Mouse (Mus musculus): ENCODE measurements around the gene Mical2.

The Mical2 gene

DNA sequence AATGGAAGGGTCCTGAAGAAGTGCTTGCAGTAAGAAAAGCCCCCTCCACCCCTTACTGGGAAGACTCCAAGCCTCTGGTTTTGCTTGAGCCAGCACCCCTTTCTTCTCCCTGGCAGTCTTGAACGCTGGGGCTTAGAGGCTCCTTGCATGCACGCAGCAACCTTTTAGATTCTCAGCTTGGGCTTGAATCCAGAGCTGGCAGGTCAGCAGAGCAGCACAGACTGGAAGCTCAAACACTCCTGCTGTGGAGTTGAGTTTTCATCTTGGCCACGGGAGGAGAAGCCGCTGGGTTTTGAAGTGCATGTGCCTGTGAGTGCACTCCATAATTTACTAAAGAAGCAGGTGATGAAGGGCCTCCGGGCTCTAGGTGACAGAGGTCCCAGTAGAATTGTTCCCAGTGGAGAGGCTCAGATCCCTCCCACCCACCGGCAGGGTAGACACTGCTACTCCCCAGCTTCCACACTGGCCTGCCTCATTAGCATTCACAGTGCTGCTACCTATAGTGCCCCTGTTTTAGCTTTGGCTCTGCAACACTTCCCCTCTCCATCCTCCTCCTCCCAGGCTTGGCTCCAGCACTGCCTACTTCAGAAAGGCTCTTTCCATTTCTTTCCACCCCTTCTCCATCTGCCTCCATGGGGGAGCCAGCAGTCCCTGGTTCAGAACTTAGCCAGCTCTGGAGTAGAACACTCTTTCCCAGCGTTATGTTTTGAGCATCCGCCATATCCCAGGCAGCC lies 15.7 kb downstream of the Mical2 start:
- peak; percentile 61 to 85 for DNase-seq (ENCODE audit: low spot score in 2 of 2)

DNA sequence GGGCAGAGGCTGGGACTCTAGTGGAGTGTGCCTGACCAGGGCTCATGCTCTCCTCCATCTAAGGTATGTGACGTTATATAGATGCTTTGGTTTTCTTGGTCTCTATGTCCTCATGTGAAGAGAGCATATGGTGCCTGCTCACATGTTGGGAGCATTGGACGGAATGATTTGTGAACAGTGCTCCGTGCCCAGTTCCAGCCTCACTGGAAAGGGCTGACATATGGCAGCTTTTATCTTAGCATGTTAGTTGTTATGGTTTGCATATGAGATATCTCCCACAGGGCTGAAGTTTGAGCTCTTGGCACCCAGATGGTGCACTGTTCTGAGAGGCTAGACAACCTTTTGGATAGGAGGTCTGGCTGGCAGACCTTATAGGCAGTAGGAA lies 16.3 kb downstream of the Mical2 start:
- no peak for DNase-seq (ENCODE audit: low spot score in 2 of 2)

DNA sequence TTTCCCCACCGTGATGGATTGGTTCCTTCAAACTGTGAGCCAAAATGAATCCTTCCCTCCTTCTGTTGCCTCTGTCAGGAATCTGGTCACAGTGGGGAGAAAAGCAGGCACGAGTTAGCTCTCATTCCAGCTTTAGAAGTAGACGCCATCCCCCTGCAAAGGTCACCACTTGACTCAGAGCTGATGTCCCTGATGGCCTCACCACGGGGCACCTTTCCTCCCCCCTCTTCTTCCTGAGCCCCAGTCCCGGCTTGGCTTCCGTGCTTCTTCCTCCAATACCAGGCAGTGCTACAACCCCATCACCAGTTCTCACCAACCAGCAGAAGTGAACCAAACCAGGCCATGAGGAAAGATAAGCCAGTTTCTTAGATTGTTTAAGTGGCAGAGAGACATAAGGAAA lies 16.9 kb downstream of the Mical2 start:
- DNase-seq (ENCODE audit: low spot score in 2 of 2): no peak

DNA sequence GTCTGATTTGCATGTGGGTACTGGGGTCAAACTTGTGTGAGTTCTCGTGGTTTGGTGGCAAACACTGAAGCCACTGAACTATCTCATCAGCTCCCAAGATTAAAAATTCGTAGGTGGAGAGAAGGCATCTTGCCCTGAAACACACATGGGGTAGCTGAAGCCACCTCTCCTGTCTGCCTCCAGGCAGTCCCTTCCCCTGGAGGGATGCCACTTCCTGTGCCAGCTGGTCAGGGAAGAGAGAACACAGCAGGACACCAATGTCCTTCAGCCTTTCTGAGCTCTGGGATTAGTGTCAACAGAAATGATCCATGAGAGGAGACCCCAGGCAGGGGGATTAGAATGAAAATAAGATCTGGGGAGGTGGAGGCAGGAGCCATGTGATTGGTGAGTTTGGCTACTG lies 18.4 kb downstream of the Mical2 start:
- no peak for DNase-seq (ENCODE audit: low spot score in 2 of 2)

DNA sequence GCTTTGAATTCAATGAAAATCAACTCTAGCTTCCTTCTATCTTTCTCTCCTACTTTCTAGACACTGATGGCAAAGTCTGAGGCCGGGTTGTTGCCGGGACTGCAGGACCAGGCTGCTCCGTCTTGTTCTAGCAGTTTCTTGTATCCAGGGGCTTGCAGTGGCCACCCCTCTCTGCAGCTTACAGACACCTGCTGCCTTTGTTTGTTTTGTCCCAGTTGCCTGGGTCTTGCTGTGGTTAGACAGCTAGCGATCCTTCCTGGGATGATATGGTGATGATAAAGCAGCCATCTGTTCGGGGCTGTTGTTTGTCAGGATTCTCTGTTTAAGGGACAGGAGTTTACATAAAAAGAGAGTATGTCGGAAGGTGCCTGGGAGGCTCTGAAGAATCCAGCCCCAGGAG lies 19.0 kb downstream of the Mical2 start:
- no peak for DNase-seq (ENCODE audit: low spot score in 2 of 2)

DNA sequence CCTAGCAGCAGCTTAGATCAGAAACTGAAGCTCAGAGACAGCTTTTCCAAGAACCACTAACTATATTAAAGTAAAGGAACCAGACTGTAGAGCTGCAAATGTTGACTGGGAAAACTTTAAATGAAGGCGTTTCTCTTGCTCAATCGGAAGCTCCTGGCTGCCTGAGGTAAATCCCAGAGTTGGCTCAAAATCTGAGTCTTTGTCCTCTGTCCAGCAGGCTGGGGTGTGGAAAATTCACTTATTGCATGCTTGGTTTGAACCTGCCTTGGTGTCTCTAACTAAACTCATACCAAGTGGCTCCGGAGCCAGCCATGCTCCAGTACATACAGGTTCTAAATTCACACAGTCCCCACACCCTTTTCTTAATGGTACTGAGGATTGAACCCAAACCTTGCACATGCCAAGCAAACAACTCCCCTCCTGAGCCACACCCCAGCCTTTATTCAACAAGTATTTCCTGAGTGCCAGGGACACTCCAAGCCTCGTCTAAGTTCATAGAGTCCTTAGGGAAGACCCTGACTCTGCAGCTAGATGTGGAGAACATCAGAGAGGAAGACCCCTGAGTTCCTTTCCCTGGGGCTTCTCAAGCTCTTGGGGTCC lies 20.3 kb downstream of the Mical2 start:
- no peak for DNase-seq (ENCODE audit: low spot score in 2 of 2)

DNA sequence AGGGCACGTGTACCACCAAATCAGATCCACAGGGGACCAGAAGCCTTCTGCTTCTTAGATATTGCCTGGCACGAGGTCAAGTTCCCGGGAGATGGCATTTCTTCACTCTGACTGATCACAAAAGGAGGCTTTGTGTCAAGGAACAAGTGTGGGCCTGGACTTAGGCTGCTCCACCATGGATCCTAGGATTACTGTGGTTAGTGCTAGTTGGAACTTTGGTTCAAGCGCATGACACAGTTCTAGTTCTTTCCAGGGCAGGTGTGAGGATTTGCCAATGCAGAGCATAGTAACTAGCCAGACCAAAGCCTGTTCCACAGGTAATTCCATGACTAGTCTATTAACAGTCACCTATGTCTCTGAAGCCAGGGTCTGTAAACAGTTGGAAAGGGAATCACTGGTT lies 20.8 kb downstream of the Mical2 start:
- DNase-seq (ENCODE audit: low spot score in 2 of 2): no peak

DNA sequence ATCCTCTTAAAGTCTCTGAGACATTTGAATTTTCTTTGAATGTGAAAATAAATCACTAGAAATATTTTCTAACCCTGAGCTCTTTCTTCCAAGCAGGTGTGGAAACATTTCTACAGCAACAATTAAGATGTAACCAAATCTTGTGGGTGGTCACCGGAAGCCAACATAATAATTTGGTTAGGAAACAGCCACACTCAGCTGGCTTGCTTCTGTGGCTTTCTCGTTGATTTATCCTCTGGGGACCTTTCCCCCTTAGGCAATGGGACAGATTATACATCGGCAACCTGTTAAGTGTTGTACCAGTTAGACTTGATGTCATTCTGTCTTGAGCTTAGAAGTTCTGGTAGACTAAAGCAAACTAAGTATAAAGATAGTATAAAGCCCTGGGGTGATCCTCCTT lies 22.2 kb downstream of the Mical2 start:
- no peak for DNase-seq (ENCODE audit: low spot score in 2 of 2)

DNA sequence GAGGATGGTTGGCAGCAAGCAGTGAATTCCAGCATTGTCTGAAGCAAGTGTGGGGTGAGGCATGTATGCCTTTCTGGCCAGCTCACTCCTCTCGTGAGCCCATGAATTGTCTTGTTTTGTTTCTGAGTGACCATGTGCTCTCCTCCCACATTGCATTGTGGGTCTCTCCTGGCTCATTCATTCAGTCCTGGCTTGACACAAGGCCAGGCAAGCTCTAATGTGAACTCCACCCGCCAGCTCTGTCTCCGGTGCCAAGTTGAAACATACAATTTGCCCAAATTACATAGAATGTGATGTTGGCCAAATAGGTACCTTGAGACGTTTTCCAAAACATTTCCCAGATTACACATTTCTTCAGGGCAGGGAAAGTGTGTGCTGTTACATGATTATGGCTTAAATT lies 23.8 kb downstream of the Mical2 start:
- DNase-seq (ENCODE audit: low spot score in 2 of 2): no peak

DNA sequence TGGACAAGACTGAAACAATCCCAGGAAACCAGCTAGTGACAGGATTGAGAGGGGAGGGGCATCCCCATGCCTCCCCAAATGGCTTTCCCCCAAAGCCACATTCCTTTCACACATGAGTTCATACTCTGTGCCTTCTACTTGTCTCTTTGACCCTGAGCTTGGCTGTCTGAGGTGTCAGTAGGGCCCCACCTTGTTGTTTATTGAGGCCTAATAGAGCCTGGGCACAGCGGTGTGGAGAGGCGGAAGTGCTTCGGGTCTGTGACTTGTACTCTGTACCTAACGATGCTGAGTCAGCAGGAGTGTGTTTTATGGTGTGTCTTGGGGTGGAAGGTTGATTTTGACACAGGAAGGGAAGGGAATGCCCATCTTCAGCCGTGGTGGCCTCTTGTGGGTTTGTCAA lies 26.4 kb downstream of the Mical2 start:
- no peak for DNase-seq (ENCODE audit: low spot score in 2 of 2)

DNA sequence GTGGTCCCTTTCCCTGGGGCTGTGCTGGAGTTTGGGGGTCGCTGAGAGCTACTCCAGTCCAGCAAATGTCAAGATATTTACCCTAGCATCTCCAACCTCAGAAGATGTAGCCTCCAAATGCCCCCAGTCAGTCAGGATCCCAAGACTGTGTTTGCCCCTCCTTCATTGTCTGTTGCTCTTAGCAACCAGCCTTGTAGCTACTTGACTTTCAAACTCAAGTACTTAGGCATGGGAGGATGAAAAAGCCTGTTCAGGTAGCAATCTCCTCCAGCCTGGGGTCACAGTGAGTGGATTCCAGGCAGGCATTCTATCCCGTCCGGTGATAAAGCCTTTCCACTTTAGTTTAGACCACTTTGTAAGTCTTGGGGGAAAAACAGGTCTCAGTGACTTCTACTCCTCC lies 28.6 kb downstream of the Mical2 start:
- no peak for DNase-seq (ENCODE audit: low spot score in 2 of 2)

DNA sequence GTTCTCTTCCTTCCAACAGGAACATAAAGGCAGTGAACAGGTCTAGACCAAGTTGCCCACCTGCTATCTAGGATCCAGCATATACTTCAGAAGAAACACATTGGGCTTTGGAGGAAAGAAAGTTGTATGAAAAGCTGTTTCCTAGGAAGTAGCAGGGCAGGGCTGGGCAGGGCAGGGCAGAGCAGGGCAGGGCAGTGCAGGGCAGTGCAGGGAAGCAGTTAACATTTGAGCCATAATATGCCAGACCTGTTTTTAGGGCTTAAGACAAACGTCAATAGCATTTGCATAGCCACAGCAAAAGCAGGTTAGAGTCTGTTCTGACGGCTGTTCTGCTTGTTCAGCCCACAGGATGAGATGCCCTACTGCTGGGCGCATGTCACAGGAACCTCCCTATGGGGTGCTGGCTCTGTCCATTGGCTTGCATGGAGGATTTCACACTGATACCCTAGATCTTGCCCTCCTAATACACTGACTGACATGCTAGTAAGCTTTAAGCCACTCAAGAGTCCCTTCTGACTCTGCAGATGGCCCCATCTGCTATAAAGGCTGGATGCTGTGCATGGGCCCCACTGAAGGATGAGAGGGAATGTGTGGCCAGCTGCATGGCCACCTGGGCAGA lies 29.7 kb downstream of the Mical2 start:
- DNase-seq (ENCODE audit: low spot score in 2 of 2): no peak

DNA sequence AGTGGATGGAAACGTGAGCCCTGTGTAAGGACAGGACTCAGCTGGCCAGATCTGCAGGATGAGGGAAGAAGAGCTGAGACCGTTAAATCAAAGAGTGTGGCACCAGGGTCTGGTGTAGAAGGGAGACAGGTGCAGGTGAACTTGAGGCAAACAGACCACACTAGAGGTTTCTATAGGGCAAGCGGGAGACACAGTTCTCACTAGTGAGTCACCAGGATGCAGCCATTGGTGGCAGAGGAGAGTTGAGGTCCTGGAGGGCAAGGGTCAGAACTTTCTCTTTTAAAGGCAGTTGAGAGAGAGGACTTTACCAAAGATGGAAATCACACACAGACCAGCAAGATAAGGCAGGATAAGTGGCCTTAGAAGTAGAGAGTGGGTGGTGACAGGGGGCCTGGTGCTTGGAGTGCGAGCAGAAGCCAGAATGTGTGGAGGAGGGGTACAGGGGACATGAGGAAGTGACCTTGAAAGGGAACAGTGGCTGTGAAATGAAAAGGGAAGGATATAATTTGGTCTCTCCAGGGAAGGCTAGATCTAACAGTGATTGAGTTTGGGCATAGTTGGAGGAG lies 32.8 kb downstream of the Mical2 start:
- no peak for DNase-seq (ENCODE audit: low spot score in 2 of 2)

DNA sequence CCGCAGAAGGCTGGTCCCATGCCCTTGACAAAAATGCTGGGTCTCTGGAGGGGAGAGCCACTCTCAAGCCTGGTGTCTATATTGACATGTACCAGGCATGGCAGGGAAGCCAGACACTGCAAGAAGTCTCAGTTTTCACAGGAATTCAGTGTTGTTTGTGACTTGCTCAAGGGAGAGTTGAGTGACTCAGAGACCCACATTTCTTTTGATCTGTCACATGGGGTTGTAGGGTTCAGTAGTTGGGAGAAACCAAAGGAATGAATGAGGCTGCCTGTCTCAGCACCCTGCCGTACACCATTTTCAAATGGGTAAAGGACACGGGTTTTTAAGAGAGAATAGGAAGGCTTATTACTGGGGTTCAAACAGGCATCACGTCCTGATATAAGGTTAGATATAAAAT lies 33.6 kb downstream of the Mical2 start:
- DNase-seq (ENCODE audit: low spot score in 2 of 2): no peak

DNA sequence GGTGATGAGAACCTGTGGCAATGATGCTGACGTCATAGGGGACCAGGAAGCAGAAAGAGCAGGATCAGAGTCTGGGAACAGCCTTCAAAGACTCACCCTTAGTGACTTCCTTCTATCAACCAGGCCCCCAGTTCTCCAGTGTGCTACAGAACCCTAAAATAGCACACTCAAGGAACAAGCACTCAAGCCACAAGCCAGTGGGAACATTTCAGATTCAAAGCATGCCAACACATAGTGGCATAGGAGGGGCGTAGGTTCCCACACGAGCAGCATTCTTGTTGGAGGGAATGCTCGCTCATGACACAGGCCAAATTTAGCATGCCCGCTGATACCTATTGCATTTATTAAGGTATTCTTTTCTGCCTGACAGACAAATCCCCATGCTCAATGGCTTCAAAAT lies 35.5 kb downstream of the Mical2 start:
- DNase-seq (ENCODE audit: low spot score in 2 of 2): peak in 1 of 2 experiments; percentile 54

DNA sequence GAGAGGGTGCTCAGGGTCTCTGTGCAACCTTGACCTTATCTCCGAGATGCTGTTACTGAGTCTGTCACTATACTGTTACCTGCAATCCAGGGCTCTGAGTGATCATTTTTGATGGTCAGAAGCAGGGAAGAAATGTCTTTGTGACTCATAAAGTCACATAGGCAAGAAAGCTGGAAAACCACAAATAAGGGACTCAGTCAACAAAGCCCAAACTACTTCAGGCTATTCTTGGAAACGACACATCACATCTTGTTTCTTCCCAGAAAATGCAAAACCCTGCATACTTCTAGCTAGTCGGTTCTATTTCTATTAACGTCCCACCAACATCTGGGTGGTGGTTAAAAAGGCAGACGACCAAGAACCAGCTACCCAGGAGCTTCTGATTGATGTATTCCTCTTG lies 41.6 kb downstream of the Mical2 start:
- no peak for DNase-seq (ENCODE audit: low spot score in 2 of 2)

DNA sequence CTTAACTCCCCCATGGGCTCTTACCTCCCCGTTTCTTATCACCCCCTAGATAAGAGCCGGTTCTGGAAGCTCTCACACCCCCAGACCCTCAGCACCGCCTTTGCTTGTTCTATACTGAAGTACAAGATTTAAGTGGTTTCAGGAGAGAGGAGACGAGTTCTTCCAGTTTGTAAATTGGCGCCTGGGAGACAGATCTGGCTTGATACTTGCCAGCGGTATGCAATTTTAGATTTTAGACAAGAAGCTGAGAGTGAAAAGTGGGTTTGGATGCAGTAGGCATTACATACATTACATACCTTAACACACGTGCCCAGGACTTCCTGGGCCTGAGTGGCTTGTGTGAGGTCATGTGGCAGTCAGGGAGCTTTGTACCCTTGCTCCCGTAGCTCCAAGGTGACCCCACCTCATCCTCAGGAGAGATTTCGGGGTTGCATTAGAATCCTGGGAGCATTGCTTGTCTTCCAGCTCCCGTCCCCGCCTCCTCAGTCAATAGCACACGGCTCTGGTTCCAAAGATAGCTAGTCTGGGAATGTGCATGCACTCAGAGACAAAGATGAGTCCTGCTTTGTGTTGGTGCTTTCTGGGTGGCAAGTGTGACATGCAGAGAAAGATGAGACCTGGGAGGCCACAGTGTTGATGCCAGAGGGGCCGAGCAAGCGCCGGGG lies 43.2 kb downstream of the Mical2 start:
- no peak for DNase-seq (ENCODE audit: low spot score in 2 of 2)

DNA sequence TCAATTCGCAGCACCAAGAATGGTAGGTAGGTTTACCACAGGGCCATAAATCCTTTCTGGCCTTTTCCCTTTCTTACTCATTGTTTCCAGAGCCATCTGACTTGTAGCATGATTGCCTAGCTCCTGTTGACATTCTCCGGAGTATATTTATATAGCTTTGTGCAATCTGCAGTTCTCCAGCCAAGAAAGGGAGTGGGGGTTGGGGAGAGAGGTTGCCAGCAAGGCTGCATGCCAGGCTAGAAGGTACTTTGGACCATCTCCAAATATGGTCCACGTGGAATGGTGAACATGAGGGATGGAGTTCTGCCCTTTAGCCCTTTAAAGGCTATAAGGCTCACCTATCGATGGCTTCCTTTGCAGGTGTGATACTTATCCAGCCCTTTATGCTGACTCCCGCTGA lies 45.2 kb downstream of the Mical2 start:
- no peak for DNase-seq (ENCODE audit: low spot score in 2 of 2)

DNA sequence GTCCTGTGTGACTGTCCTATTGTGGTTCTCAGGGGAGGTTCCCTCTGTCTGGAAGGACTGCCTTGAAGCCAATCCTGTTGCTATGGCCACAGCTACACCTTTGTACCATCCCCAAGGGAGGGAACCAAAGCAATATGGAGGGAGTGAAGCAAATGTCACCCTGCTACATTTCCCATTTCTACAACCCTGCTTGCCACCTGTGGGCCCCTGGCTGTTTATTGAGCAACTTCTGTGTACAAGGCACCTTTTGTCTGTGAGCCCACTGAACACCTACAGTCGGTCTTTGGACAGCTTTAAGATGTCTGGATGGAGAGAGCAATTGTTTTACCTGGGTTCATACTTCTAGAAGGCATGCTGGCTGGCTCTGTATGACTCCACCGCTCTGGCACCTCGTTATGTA lies 46.0 kb downstream of the Mical2 start:
- no peak for DNase-seq (ENCODE audit: low spot score in 2 of 2)

DNA sequence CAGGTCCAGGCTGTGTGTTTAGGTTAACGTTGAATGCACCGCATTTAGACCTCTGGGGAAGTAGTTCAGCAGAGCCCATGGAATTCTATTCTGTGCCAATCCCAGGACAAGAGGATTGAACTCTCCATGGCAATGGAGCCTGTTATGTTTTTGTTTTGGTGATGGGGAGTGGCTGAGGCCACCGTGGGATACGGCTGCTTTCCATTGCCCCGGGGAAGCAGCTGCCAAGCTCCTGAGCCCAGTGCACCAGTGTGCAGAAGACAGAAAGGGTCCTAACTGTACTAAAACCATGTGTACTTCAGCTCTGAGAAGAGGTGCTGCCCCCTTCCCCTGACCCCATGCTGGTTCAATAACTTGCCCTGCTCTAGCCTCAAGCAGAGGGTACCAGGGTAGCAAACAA lies 47.0 kb downstream of the Mical2 start:
- DNase-seq (ENCODE audit: low spot score in 2 of 2): no peak

DNA sequence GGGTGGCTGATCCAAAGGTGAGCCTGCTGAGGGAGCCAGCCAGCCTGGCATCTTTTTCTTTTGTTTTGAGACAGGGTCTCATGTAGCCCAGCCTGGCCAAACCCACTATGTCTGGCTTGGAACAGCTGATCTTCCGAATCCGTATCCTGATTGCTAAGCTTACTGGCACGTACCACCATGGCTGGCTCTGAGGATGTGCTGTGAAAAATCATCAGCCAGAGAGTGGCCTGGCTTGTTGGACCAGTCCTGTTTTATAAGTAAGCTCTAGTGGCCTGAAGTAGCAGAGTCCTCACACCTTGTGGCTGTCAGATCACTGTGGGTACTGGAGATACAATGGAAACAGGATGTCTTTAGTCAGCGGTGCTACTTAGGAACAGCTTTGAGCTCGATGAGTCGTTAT lies 47.8 kb downstream of the Mical2 start:
- no peak for DNase-seq (ENCODE audit: low spot score in 2 of 2)

DNA sequence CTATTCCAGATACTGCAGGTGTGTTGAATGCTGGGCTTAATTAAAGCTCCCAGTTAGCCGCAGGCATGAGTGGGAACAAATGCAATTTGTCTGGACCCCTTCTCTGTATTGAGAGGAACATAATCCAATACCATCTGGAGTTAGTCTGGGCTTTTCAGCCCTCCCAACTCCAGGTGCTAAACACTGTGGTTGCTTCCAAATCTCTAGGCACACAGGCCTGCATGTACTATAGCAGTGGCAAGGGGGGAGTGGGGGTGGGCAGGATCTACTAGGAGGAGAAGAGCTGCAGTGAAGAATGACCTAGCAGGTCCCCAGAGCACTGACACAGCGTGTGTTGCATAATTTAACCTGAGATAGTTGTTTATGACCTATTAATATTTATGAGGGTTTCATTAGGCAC lies 49.0 kb downstream of the Mical2 start:
- DNase-seq (ENCODE audit: low spot score in 2 of 2): no peak

DNA sequence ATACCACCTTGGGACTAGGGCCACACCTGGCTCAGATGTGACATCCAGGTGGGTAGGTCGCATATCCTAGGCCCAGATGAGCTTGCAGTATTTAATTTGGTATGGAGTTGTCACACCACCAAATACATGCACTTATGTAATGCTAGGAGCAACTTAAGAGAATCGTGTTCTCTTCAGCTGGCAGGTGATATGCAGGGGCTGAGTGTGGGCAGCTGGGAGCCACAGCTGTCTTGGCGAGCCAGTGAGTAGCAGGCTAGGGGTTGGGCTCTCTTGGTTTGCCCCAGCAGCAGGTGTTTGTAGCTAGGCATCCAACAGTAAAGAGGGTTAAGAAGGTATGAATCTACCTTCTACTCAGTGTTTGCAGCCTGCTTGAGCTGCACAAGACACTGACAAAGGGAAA lies 49.4 kb downstream of the Mical2 start:
- no peak for DNase-seq (ENCODE audit: low spot score in 2 of 2)

All from right cerebral cortex, postnatal 36 days (tissue).